Mouse (Mus musculus) CH12.LX (cell line): ENCODE data around the gene Cyth4. TPM values are rescaled to one million over a fixed set of nuclear protein-coding genes. Genes with fewer than 3 reads are reported as not detected.

Source experiments
- DNase-seq: peaks from one replicate; pipeline ENCODE4 v3.0.0-alpha.2; 2013; ENCODE audit errors: extremely low read depth
- H3K27ac ChIP-seq: 2 replicates; pipeline ENCODE4 v1.5.1; 2012; ENCODE audit warnings: low read depth, mild to moderate bottlenecking, control low read depth, moderate library complexity; ENCODE audit not compliant: insufficient read depth
- H3K27me3 ChIP-seq: replicated peaks from 2 replicates; pipeline ENCODE3; 2012; ENCODE audit warnings: inconsistent platforms
- H3K36me3 ChIP-seq, 2 experiments: replicated peaks in 1 of 2; 2 replicates each; pipeline versions ENCODE3 to v1.6.1; 2012; ENCODE audit warnings: inconsistent platforms in 1 of 2, low read length in 1 of 2, mild to moderate bottlenecking in 1 of 2, mixed read lengths in 1 of 2, moderate library complexity in 1 of 2; ENCODE audit not compliant: control insufficient read depth in 1 of 2, insufficient read depth in 1 of 2
- H3K4me1 ChIP-seq, 2 experiments: 2 replicates each; pipeline ENCODE4 v1.6.1; 2012; ENCODE audit warnings: inconsistent platforms in 1 of 2, moderate library complexity in 1 of 2; ENCODE audit not compliant: insufficient read depth in 2 of 2, control insufficient read depth in 1 of 2
- H3K4me2 ChIP-seq: 2 replicates; pipeline ENCODE4 v1.6.1; 2012; ENCODE audit warnings: low read depth, mild to moderate bottlenecking, control low read depth; ENCODE audit not compliant: poor library complexity, insufficient read depth, severe bottlenecking
- H3K4me3 ChIP-seq, 3 experiments: fragments of 150-350 bp in 1 of 3; sonication (generic) in 1 of 3; replicated peaks in 1 of 3; 2 replicates each; pipeline versions ENCODE3 to v1.5.1; 2011 to 2012; ENCODE audit warnings: low read depth in 2 of 3, low read length in 2 of 3, mild to moderate bottlenecking in 2 of 3, moderate library complexity in 2 of 3, control low read depth in 1 of 3, improper control_type of control experiment in 1 of 3, inconsistent platforms in 1 of 3, mixed read lengths in 1 of 3; ENCODE audit not compliant: poor library complexity in 1 of 3
- H3K79me2 ChIP-seq: replicated peaks from 2 replicates; pipeline ENCODE4 v1.6.1; 2012; ENCODE audit warnings: mild to moderate bottlenecking, moderate library complexity; ENCODE audit not compliant: control insufficient read depth, poor library complexity, insufficient read depth, severe bottlenecking; ENCODE audit errors: extremely low read depth
- H3K9ac ChIP-seq: 2 replicates; pipeline ENCODE4 v1.6.1; 2012; ENCODE audit warnings: low read depth, mild to moderate bottlenecking, control low read depth, moderate library complexity; ENCODE audit not compliant: insufficient read depth
- H3K9me3 ChIP-seq: replicated peaks from 2 replicates; pipeline ENCODE3; 2012; ENCODE audit warnings: low read length, inconsistent platforms, mixed read lengths
- BHLHE40 ChIP-seq: IDR thresholded peaks from 2 replicates; pipeline ENCODE4 v1.6.1; 2011; ENCODE audit warnings: mild to moderate bottlenecking, low read depth, low read length, improper control_type of control experiment
- CHD1 ChIP-seq: IDR thresholded peaks from 2 replicates; pipeline ENCODE4 v1.6.1; 2012; ENCODE audit warnings: low read depth, low read length, improper control_type of control experiment, inconsistent platforms
- CHD2 ChIP-seq: IDR thresholded peaks from 2 replicates; pipeline ENCODE4 v1.6.1; 2011; ENCODE audit warnings: low read length, improper control_type of control experiment
- E2F4 ChIP-seq: IDR thresholded peaks from 2 replicates; pipeline ENCODE4 v1.6.1; 2011; ENCODE audit warnings: low read depth, low read length, improper control_type of control experiment; ENCODE audit not compliant: insufficient replicate concordance
- ELF1 ChIP-seq: IDR thresholded peaks from 2 replicates; pipeline ENCODE4 v1.6.1; 2014; ENCODE audit warnings: low read depth, mild to moderate bottlenecking, inconsistent platforms, low read length, improper control_type of control experiment
- EP300 ChIP-seq: IDR thresholded peaks from 2 replicates; pipeline ENCODE4 v1.6.1; 2011; ENCODE audit warnings: low read length, improper control_type of control experiment
- ETS1 ChIP-seq: conservative IDR thresholded peaks from 2 replicates; pipeline ENCODE4 v1.6.1; 2012; ENCODE audit warnings: low read depth, mild to moderate bottlenecking, inconsistent platforms, low read length, improper control_type of control experiment, moderate library complexity
- GABPA ChIP-seq: IDR thresholded peaks from 2 replicates; pipeline ENCODE4 v1.6.1; 2012; ENCODE audit warnings: low read depth, low read length, improper control_type of control experiment, inconsistent platforms; ENCODE audit not compliant: insufficient replicate concordance
- HCFC1 ChIP-seq: IDR thresholded peaks from 2 replicates; pipeline ENCODE4 v1.6.1; 2012; ENCODE audit warnings: low read depth, mild to moderate bottlenecking, inconsistent platforms, low read length, improper control_type of control experiment
- IRF4 ChIP-seq: IDR thresholded peaks from 2 replicates; pipeline ENCODE4 v1.6.1; 2014; ENCODE audit warnings: low read depth, mild to moderate bottlenecking, inconsistent platforms, low read length, improper control_type of control experiment
- JUN ChIP-seq: IDR thresholded peaks from 2 replicates; pipeline ENCODE4 v1.6.1; 2011; ENCODE audit warnings: low read depth, mild to moderate bottlenecking, low read length, improper control_type of control experiment, moderate library complexity; ENCODE audit not compliant: insufficient read depth
- MAFK ChIP-seq: IDR thresholded peaks from 2 replicates; pipeline ENCODE4 v1.6.1; 2011; ENCODE audit warnings: low read length, improper control_type of control experiment; ENCODE audit not compliant: insufficient replicate concordance
- MAZ ChIP-seq: IDR thresholded peaks from 2 replicates; pipeline ENCODE4 v1.6.1; 2012; ENCODE audit warnings: low read depth, mild to moderate bottlenecking, inconsistent platforms, low read length, improper control_type of control experiment, moderate library complexity
- MEF2A ChIP-seq: IDR thresholded peaks from 2 replicates; pipeline ENCODE4 v1.6.1; 2014; ENCODE audit warnings: low read depth, mild to moderate bottlenecking, inconsistent platforms, low read length, improper control_type of control experiment, borderline replicate concordance
- MXI1 ChIP-seq: IDR thresholded peaks from 2 replicates; pipeline ENCODE4 v1.6.1; 2011; ENCODE audit warnings: mild to moderate bottlenecking, low read depth, low read length, improper control_type of control experiment
- NELFE ChIP-seq: IDR thresholded peaks from 2 replicates; pipeline ENCODE4 v1.6.1; 2011; ENCODE audit warnings: low read depth, low read length, improper control_type of control experiment
- NRF1 ChIP-seq: IDR thresholded peaks from 2 replicates; pipeline ENCODE4 v1.6.1; 2014; ENCODE audit warnings: low read depth, mild to moderate bottlenecking, inconsistent platforms, low read length, improper control_type of control experiment, moderate library complexity
- PAX5 ChIP-seq: IDR thresholded peaks from 2 replicates; pipeline ENCODE4 v1.6.1; 2012; ENCODE audit warnings: low read length, inconsistent platforms, mixed read lengths
- POLR2A ChIP-seq: IDR thresholded peaks from 2 replicates; pipeline ENCODE4 v1.6.1; 2011; ENCODE audit warnings: low read depth, mild to moderate bottlenecking, improper control_type of control experiment, low read length
- POLR2AphosphoS2 ChIP-seq: IDR thresholded peaks from 2 replicates; pipeline ENCODE4 v1.6.1; 2011; ENCODE audit warnings: low read depth, low read length, improper control_type of control experiment
- RAD21 ChIP-seq: IDR thresholded peaks from 2 replicates; pipeline ENCODE4 v1.6.1; 2011; ENCODE audit warnings: low read depth, mild to moderate bottlenecking, low read length, improper control_type of control experiment, moderate library complexity
- RCOR1 ChIP-seq: conservative IDR thresholded peaks from 2 replicates; pipeline ENCODE4 v1.6.1; 2012; ENCODE audit warnings: low read depth, mild to moderate bottlenecking, inconsistent platforms, low read length, improper control_type of control experiment
- SIN3A ChIP-seq: IDR thresholded peaks from 2 replicates; pipeline ENCODE4 v1.6.1; 2012; ENCODE audit warnings: low read length, improper control_type of control experiment, inconsistent platforms
- SMC3 ChIP-seq: IDR thresholded peaks from 2 replicates; pipeline ENCODE4 v1.6.1; 2011; ENCODE audit warnings: low read depth, low read length, improper control_type of control experiment
- TBP ChIP-seq: conservative IDR thresholded peaks from 2 replicates; pipeline ENCODE4 v1.6.1; 2011; ENCODE audit warnings: low read depth, low read length, improper control_type of control experiment
- TCF12 ChIP-seq: IDR thresholded peaks from 2 replicates; pipeline ENCODE4 v1.6.1; 2014; ENCODE audit warnings: low read depth, mild to moderate bottlenecking, inconsistent platforms, low read length, improper control_type of control experiment
- UBTF ChIP-seq: IDR thresholded peaks from 2 replicates; pipeline ENCODE4 v1.6.1; 2012; ENCODE audit warnings: low read depth, mild to moderate bottlenecking, inconsistent platforms, low read length, improper control_type of control experiment, moderate library complexity
- USF1 ChIP-seq: IDR thresholded peaks from 2 replicates; pipeline ENCODE4 v1.6.1; 2014; ENCODE audit warnings: low read depth, mild to moderate bottlenecking, inconsistent platforms, low read length, improper control_type of control experiment
- USF2 ChIP-seq: conservative IDR thresholded peaks from 2 replicates; pipeline ENCODE4 v1.6.1; 2011; ENCODE audit warnings: low read depth, low read length, improper control_type of control experiment
- ZC3H11A ChIP-seq: IDR thresholded peaks from 2 replicates; pipeline ENCODE4 v1.6.1; 2012; ENCODE audit warnings: low read depth, mild to moderate bottlenecking, inconsistent platforms, low read length, improper control_type of control experiment
- ZKSCAN1 ChIP-seq: IDR thresholded peaks from 2 replicates; pipeline ENCODE4 v1.6.1; 2012; ENCODE audit warnings: low read depth, inconsistent platforms, low read length, improper control_type of control experiment, borderline replicate concordance
- dilution Hi-C: fragments of 300-500 bp; cut with MboI; formaldehyde crosslinking; loops from 2 replicates; pipeline ENCODE4 v1.14.3; 2020; ENCODE audit warnings: low sequenced_read_pairs; ENCODE audit not compliant: extremely low pct_unique_long_range_greater_than_20kb, extremely low pct_ligation_motif_present
- in situ Hi-C: fragments of 300-500 bp; cut with MboI; formaldehyde crosslinking; loops from 3 replicates; pipeline ENCODE4 v1.14.3; 2019; ENCODE audit warnings: low sequenced_read_pairs, low pct_ligation_motif_present, low pct_unique_long_range_greater_than_20kb, mixed read lengths
- polyA plus RNA-seq: library from polyadenylated mRNA; unstranded; fragments of >175 nt; gene quantifications from 2 replicates; pipeline ENCODE4 v1.2.1, GENCODE M21; 2012; ENCODE audit warnings: low read depth; ENCODE audit not compliant: insufficient read length
- total RNA-seq, 2 experiments: library from RNA; depleted of rRNA; stranded (reverse); fragments of 300-350 nt in 1 of 2; fragments of >200 nt in 1 of 2; gene quantifications; 2 replicates each; pipeline ENCODE4 v1.2.3; 2012 to 2014

Gene Cyth4
- total and polyA plus RNA-seq, 3 experiments = 39.2 to 75.3 (median 42.2) TPM

DNA sequence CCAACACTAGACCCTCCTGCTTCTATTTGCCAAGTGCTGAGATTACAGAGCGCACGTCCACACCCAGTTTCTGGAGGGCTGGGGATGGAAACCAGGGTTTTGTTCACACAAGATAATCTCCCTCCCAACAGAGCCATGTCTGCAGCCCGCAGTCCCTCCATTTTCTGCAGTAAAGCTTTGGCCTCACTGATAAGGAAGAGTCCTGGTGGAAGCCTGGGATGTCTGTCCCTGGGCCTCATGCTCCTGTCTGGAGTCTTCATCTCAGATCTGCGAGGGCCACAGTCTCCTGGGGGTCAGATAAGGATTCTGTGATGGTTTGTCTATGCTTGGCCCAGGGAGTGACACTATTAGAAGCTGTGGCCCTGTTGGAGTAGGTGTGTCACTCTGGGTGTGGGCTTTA lies 8.8 kb upstream of the Cyth4 start:
- dilution Hi-C loops = no loop called here

DNA sequence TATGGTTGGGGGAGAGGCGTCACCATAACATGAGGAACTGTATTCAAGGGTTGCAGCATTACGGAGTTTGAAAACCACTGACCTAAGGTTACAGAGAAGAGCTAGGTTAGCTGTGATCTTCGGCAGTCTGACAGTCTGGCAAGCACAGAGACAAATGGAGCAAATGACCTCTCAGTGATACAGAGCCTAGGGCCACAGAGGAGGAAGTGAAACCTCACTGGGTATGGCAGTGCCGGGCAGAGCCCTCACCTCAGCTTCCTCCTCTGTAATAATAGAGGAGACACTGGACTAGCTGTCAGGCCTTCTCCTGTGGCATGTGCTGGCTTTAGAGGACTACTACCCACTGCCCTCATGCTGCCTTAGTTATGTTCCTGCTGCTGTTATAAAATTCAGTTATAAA lies 7.9 kb upstream of the Cyth4 start:
- Histone ChIP-seq H3K4me2 (no peak overlapping the region), H3K79me2 (no peaks in the 10 kb centered on the region), H3K9ac (no peak overlapping the region), H3K36me3 (no peaks in the 10 kb centered on the region), H3K9me3 (peaks cover 12% of the 10 kb centered on the region), H3K4me1 (peaks cover 55 to 93% of the 10 kb centered on the region in 2 experiments), H3K27me3 (no peaks in the 10 kb centered on the region), H3K27ac (peak overlapping the region; percentile 96), H3K4me3 (no peak overlapping the region)
- DNase-seq = peak; percentile 90
- in situ Hi-C loops = loop anchor here (5.0 kb wide), 1 partner anchor 33 kb away; no protein-coding TSS in a partner anchor
- dilution Hi-C loops = no loop called here
- TF ChIP-seq RCOR1 = no peak
- TF ChIP-seq ELF1 = peak; percentile 67
- peak; percentile 81 for TF ChIP-seq ETS1
- TF ChIP-seq MXI1 = peak; percentile 39; the same call in 1 of the 2 replicates
- TF ChIP-seq NELFE = peak; percentile 41; the same call in 1 of the 2 replicates
- peak; percentile 73; the same call in 1 of the 2 replicates for TF ChIP-seq TCF12
- TF ChIP-seq CHD2 = peak; percentile 61
- peak; percentile 89 for TF ChIP-seq TBP
- no peak for TF ChIP-seq USF2
- 0 out of 2 replicates have a peak, but pooled peaks have one; percentile 58 for TF ChIP-seq MAFK
- TF ChIP-seq HCFC1 = no peak; the same call in 1 of the 2 replicates
- TF ChIP-seq JUN = peak; percentile 70
- TF ChIP-seq BHLHE40 = peak; percentile 74
- 0 out of 2 replicates have a peak, but pooled peaks have one; percentile 42 for TF ChIP-seq SIN3A
- TF ChIP-seq ZC3H11A = no peak
- no peak for TF ChIP-seq PAX5
- TF ChIP-seq NRF1 = 0 out of 2 replicates have a peak, but pooled peaks have one; percentile 26
- TF ChIP-seq ZKSCAN1 = no peak
- TF ChIP-seq MEF2A = peak; percentile 91
- no peak for TF ChIP-seq USF1
- TF ChIP-seq E2F4 = no peak
- peak; percentile 98 for TF ChIP-seq EP300
- TF ChIP-seq SMC3 = peak; percentile 25; the same call in 1 of the 2 replicates
- TF ChIP-seq POLR2A = peak; percentile 62
- no peak; the same call in 1 of the 2 replicates for TF ChIP-seq RAD21
- TF ChIP-seq IRF4 = peak; percentile 99
- no peak for TF ChIP-seq POLR2AphosphoS2
- TF ChIP-seq MAZ = 0 out of 2 replicates have a peak, but pooled peaks have one; percentile 44

More for the DNA sequence above, 8.8 kb upstream of the Cyth4 start:
- Histone ChIP-seq H3K79me2 (no peaks in the 10 kb centered on the region), H3K4me1 (peaks cover 52 to 95% of the 10 kb centered on the region in 2 experiments), H3K27ac (peak overlapping the region; percentile 96), H3K9me3 (peaks cover 12% of the 10 kb centered on the region), H3K4me2 (no peak overlapping the region), H3K4me3 (no peak overlapping the region), H3K27me3 (no peaks in the 10 kb centered on the region), H3K9ac (no peak overlapping the region)
- in situ Hi-C loops = loop anchor here (5.0 kb wide), 1 partner anchor 34 kb away; no protein-coding TSS in a partner anchor
- DNase-seq = no peak
- TF ChIP-seq MAZ (no peak), EP300 (no peak), UBTF (no peak), BHLHE40 (no peak), ETS1 (no peak), TCF12 (no peak), IRF4 (no peak), ELF1 (no peak), GABPA (no peak), MEF2A (no peak), CHD1 (no peak)
- TF ChIP-seq, all 38 proteins: peak for 0
- H3K36me3 ChIP-seq = no peaks in the 10 kb centered on the region
